Mouse (Mus musculus): ENCODE measurements around the gene Il1r2.
A peak's percentile ranks its signal among the peaks of the same experiment; 100 is the strongest.

The Il1r2 gene

DNA sequence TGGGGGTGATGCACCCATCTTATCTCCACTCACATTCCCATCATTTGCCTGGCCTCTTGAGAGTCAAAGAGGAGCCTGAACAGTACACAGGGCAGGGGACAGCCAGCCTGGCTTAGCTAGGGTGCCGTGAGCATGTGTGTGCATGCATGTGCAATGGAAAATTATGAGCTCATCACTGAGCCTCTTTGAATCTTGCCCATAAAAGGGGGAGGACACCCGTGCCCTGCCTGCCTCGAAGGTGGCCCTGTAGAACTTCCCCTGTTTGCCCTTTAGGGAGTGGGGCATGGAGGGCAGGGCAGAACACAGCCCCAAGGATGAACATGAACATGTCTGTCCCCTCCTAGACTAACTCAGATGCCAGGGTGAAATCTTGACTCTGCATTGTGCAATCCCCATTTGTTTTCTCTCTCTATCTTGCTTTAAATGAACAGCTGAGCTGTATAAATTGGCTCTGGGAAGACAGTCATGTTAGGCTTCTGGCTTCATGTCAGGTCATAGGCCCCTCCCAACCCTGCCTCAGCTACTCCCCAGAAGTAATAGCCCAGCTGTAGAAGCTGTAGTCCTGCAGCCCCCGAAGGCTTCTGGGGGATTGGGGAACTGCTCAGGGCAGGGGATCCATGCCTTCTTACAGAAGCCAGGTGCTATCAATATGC is 14.6 kb upstream of the Il1r2 start:
- peak in 1 of 2 experiments; percentile 16 for DNase-seq (ENCODE audit: low spot score in 2 of 2)

DNA sequence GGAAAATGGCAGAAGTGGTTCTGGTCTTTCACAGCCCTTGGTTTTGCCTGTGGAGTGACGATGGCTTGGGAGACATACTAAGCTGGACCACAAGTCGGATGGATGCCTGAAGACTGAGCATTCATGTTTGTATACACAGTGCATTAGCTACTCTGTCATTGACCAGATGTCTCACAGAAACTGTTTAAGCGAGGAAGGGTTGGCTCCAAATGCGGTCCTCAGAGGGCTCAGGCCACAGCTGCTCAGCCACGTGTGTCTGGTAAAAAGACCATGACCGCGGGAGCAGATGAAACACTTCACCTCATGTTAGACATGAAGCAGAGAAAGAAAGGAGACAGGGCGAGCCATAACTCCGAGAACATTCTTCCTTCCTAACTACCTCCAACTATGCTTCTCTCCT is 12.5 kb upstream of the Il1r2 start:
- no peak for DNase-seq (ENCODE audit: low spot score in 2 of 2)

DNA sequence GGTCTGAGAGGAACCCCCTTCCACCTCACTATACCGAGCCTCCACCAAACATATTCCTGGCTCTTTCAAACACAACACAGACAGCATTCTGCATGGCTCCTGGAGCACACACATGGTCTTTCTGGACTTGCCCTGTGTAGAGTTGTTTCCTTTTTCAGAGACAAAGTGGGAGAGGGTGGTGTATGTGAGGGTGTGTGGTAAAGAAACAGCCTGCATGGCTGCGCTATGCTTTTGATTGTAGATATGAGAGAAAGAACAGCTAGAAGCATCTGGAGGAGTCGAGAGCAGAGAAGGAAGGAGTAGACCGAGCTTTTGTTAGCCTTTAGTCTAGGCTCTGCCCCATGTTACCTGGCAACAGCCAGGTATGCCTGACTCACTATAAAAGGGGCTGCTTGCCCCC is 10.5 kb upstream of the Il1r2 start:
- no peak for DNase-seq (ENCODE audit: low spot score in 2 of 2)

DNA sequence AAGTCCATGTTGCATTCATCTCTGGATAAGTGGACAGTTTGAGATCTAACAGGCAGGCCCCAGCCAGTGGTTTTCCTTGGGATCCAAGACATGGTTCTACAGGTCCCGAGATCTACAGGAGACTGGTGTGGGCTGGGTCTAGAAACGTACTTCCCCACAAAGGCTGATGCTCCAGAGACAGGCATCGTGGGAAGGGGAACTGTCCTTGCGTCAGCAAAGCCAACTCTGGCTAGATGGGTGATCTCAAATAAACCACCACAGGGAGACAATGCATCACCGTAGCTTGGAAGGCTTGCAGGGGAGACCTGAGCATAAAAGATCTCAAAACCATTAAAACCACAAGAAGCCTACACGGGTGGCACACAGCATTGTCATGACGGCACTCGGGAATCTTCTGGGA is 9.4 kb upstream of the Il1r2 start:
- no peak for DNase-seq (ENCODE audit: low spot score in 2 of 2)

DNA sequence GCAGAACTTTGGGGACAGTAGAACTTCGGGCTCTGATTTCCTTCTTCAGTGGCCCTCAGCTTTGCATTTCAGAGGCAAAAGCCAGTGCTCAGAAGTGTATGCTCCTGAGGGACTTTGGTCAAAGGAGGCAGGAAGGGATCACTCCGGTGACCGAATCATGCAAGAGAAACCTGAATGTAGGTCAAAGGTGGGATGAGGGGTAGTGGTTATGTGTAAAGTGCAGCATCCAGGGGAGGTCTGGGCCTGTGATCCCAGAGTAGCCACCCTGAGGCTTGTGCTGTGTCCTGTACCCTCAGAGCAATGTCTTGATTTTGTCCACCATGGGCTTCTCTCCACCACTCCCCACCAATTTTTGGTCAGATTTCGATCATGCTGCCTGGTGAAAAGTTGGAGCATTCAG is 1.3 kb upstream of the Il1r2 start:
- DNase-seq (ENCODE audit: low spot score in 2 of 2) = no peak

DNA sequence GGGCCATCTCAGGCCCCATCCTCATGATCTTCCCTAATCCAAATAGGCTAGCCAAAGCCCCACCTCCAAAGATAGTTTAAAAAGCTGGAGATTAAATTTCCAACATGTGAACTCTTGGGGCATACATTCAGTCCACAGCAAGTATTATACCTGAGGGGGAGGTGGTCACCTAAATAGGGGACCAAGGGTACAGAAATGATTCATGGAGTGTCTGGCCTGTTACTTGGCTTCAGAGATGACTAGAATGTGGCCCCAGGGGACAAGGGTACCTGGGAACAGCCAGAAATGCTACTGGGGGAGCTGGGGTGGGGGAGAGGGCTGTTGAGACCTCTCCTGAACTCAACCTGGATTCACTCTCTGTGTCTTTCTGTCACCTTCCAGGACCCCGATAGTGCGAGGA is 3.4 kb downstream of the Il1r2 start:
- no peak for DNase-seq (ENCODE audit: low spot score in 2 of 2)

DNA sequence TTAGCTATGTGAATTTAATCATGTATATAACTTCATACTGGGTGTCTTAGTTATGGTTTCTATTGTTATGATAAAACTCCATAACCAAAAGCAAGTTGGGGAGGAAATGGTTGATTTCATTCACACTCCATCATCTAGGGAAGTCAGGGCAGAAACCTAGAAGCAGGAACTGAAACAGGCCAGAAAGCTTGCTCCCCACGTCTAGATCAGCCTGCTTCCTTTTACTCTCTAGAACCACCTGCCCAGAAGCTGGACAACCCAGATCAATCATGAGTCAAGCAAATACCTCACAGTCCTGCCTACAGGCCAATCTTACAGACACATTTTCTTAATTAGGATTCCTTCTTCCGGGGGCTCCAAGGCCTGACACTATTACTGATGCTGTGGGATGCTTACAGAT is 7.2 kb downstream of the Il1r2 start:
- DNase-seq (ENCODE audit: low spot score in 2 of 2) = peak; percentile 13 to 38

DNA sequence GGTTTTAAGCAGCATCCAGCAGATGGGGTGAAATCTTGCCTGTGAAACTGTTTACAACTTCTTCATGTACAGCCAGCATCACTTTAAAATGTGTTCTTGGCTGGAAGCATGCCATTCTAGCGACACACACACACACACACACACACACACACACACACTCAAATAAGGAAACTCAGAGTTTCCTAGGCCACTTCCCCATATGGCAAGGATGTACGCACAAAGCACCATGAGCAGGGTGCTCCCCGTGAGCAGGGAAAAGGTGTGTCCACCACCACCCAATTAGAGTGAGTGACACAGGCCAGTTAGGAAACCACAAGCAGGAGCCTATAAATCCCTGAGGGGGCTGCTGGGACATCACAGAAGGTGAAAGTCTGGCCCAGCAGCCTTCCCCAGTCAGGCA is 10.5 kb downstream of the Il1r2 start:
- peak; percentile 9 to 31 for DNase-seq (ENCODE audit: low spot score in 2 of 2)

DNA sequence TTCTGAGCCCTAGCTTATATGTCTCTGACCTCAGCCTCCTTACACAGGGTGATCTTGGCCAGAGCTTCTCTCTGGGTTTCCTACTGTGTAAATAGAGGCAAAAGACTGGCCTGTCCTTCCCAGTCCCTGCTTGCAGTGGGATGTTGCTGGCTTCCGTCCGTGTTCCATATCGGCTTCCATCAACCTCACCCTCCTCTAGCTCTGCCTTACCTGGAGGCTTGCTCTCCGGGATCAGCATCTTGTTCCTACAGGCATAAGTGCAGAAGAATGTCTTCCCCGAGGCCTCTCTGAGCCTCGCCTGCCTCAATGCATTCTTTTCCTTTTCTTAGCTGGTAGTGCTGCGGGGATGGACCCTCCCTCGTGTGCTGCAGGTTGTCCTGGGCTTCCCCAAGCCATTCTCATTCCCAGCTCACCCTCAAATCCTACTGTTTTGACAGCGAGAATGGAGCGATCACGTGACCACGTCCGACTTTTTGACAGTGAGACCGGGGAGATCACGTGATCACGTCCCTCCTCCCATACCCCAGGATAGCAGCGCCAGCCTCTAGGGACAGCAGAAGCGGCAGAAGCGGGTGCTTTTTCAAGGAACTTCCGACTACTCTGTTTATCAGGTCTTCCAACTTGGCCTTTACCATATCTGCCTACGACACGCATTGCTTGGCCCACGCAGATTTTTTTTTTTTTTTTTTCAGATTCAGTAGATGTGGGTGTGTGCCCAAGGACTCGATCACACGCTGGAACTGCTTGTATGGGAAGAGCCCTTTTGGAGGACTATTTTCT is 11.7 kb downstream of the Il1r2 start:
- DNase-seq (ENCODE audit: low spot score in 2 of 2) = peak; percentile 27 to 37

DNA sequence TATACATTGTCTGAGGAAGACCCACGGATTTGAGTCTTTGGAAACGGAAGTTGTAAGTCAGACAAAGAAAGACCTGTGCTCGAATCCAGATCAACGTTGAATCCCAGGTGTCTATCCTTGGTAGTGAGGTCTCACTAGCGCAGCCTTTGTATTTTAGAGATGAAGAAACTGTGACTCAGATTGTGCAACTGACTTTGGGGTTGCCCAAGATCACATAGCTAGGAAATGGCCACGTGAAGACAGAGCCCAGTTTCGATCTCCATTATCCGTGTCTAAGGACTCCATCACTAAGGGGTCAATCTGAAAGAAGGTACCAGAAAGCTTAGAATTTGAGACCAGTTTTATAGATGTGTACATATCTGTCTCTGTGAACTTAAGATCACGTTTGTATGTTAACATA is 17.3 kb downstream of the Il1r2 start:
- DNase-seq (ENCODE audit: low spot score in 2 of 2) = no peak

DNA sequence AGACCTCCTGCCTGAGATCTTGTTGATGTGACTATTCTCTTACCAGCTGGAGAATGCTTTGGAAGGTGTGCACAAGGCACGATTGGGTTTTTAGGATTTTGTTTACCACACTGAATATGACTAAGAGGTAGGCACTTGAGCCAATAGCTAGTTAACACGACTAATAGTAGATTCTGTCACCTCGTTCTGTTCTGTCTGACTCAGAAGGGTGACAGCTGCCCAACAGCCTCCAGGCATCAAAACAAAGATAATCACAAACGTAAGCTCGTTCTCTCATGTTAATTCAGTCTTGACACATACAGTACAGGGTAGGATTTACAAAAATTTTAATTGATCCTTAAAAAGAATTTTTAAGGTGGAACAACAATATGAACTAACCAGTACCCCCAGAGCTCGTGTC is 18.7 kb downstream of the Il1r2 start:
- no peak for DNase-seq (ENCODE audit: low spot score in 2 of 2)

DNA sequence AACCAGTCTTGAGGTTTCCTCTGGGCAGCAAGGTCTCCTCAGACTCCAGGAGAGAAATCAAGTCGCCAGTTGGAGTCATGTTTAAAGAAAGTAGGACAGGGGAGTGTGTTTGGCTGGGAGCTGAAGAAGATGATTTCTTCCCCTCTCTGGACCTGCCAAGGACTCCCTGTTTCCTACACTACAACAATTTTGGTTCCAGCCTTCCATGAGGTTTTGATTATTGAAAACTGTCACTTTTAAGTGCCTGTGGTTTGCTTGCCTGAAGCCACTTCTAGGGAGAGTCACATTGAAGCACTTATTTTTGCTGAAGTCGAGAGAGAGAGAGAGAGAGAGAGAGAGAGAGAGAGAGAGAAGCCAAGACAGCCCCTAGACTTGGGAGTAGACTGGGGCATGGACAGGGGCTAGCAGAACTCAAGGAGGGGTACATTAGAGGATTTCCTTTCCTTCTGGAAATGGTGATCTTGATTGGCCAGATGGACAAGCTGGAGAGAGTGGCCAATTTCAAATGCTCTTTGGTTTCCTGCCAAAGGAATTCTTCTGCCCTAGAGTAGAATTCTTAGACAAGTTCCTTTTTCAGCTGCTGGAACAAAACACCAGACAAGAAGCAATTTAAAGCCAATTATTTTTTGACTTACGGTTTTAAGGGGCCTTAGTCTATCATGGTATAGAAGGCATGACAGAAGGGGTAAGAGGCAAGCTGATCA is 20.9 kb downstream of the Il1r2 start:
- DNase-seq (ENCODE audit: low spot score in 2 of 2) = no peak

DNA sequence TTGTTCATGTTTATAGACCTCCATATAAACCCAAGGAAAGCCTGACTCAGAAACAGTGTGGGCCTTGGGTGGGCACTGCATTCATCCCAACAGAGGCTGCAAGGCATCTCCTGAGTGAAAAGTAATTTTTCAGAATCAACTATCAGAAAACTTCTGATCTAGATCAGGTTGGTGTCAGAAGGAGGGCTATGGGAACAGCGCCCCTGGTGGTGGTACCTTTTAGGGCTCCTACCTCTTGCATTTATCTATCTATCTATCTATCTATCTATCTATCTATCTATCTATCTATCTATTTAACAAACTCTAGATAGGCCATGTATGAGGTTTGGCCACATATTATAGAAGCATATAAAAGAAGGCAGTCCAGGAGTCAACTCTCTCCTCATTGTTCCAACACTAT is 21.7 kb downstream of the Il1r2 start:
- no peak for DNase-seq (ENCODE audit: low spot score in 2 of 2)

DNA sequence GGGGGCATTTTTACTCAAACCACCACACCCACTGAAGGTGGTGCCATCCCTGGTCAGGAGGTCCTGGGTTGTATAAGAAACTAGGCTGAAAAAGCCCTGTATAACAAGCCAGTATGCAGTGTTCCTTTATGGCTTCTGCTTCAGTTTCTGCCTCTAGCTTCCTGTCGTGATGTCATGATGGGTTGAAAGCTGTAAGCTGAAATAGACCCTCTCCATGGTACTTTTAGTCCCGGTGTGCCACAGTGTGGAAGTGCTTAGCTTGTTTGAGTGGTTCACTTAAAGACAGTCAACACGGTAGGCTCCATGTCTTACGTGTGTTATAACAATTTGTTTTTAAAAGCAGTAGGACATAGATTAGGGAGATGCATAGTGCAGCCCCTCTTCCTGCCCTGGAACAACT is 32.4 kb downstream of the Il1r2 start:
- no peak for DNase-seq (ENCODE audit: low spot score in 2 of 2)

DNA sequence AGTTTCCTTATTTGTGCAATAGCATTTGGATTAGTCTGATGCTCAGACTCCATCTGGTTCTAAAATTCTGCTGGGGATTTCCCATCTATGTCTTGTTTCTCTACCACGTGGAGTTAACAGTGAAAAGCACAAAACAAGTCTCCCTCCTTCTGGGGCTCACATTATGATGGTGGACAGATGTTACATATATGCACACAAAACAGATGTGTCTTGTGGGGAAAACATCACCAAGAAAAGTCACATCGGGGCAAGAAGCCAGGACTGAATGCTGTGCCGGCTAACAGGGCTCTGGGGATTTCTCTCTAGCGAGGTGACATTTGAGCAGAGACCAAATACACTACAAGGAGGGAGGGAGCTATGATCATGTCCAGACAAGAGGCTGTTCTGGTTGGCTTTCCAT is 32.8 kb downstream of the Il1r2 start:
- DNase-seq (ENCODE audit: low spot score in 2 of 2) = no peak

DNA sequence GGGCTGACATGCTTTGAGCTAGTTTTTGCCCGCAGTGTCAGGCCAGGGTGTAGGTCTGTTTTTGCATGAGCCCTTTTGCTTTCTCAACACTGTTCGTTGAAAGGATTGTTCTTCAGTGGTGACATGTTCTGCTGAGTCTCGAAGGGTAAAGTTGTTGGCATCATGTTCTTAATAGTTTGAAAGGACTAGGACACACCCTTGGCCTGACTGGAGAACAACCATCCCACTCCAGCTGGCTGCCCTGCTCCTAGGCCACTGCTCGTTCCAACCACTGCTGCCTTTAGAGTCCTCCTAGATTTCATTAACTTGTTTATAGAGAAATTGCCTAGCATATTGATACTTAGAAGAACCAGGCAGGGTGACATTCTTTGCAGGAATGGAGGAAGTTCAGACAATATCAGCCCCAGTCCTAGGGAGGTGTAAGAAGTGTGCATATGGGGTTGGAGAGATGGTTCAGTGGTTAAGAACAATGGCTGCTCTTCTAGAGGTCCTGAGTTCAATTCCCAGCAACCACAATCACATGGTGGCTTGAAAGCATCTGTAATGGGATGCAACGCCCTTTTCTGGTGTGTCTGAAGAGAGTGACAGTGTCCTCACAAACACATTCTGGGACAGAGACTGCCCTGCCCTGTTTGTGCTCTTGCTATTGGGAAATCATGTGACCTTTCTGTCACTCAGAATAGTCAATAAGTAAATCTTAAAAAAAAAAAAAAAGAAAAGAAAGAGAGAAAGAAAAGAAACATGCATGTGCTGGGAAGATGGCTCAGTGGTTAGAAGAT is 34.3 kb downstream of the Il1r2 start:
- no peak for DNase-seq (ENCODE audit: low spot score in 2 of 2)

DNA sequence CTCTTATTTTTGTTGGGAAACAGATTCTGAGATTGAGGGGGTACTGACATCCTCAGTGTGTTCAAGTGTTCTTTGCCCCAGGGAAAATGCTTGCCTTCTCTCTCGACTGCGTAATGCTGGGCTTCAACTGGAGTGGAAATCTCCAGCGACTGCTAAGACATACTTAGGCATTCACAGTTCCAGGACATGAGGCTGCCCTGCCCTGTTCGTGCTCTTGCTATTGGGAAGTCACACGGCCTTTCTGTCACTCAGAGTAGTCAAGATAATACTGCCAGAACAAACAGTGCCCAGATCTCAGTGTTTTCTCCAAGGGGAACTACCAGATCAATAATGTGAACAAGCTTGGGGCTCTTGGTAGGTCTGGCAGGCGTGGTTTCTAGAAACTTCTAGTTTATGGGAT is 35.9 kb downstream of the Il1r2 start:
- no peak for DNase-seq (ENCODE audit: low spot score in 2 of 2)

DNA sequence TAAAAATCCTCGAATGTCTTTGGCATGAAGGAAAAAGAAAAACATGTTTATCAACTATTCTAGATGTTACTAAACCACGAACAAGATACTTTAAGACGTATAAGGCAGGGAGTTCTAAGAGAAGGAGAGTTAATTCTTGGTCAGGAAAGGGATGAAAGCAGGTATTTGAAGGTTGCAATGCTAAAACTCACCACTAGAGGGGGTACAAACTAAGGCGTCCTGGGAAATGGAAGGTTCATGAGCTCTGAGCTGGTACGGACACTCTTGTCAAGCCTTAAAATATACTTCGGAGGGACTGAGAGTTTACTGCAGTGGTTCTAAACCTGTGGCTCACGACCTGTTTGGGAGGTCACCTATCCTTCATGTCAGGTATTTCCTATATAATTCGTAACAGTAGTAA is 41.4 kb downstream of the Il1r2 start:
- peak in 1 of 2 experiments; percentile 34 for DNase-seq (ENCODE audit: low spot score in 2 of 2)

DNA sequence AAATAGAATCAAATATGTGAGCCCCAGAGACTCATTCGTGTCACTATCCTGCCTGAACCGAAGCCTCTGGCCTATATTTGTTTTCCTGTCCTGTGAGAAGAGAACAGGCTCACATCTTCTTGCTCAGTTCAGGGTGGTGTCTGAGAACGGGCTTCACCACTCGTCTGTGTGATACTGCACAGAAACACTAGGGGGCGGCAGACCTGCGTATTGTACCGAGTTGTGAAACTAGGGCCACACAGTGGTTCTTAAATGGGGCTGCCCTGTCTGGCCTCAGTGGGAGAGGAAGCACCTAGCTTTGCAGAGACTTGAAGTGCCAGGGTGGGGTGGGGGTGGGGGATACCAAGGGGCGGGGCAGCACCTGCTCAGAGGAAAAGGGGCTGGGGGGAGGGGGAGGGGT is 42.5 kb downstream of the Il1r2 start:
- peak; percentile 59 to 67 for DNase-seq (ENCODE audit: low spot score in 2 of 2)

DNA sequence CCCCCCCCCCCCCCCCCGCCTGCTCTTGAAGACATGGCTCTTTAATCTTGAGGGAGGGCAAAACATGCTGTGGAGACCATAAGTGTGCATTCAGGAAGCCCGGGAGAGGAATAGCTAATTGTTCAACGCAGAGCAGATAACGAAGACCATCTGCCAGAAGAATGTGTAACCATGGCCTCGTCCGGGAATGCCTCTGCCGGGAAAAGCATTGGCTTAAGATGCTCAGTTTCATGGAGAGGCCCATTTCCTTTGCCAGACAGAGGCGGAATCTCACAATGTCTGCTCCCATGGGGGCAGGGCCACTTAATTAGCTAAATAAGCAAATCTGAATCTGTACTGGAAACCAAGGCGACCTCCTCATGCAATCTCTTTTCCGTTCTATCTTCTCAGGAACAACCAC is 43.7 kb downstream of the Il1r2 start:
- DNase-seq (ENCODE audit: low spot score in 2 of 2) = peak in 1 of 2 experiments; percentile 10

DNA sequence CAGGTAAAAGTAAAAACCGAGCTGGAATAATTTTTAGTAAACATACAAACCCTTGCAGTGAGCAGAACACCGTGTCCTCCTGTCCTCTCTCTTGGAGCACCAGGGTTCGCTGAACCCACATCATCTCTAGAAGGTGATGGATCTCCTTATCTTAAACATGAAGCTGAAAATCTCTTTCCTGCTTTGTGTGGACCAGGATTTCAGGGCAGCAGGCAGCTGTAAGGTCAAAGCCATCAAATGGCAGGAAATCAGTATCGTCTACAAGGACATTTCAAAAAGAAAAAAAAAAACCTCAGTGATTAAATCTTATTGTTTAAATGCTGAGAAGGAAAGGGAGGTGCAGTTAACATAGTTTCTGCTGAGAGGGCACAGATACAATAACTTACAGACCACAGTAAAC is 50.4 kb downstream of the Il1r2 start:
- DNase-seq (ENCODE audit: low spot score in 2 of 2) = no peak

DNA sequence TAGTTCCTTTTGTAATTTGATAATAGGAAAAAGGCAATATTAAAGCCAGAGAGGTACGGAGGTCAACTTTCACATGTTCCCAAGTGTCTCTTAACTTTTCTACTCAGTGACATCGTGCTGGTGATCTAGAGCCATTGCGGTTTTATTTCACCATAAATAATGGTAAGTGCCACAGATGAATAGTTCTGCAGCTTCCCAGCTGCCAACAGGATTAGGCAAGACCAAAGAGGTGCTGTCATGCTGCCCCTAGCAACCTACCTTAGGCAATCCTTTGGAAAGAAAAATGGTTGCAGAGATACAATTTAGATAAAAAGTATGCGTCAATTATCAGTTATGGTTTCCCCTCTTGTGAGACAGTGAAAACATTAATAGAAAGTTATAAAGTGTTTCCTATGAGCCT is 54.6 kb downstream of the Il1r2 start:
- no peak for DNase-seq (ENCODE audit: low spot score in 2 of 2)

All from spleen, postnatal 36 days (tissue).